Mouse (Mus musculus): ENCODE measurements around the gene Wee1. TPM values are rescaled to one million over a fixed set of nuclear protein-coding genes. Genes with fewer than 3 reads are reported as not detected.

Gene Wee1
- polyA plus RNA-seq, 1 experiment from 2014 or later: 40.2 TPM

GRCm38 (mm10) chr7:110189951-110190350 is 68.1 kb downstream of the Wee1 start:
- Histone ChIP-seq H3K9ac (ENCODE audit: low read length) (no peak overlapping the region), H3K4me1 (replicated peaks; ENCODE audit: control insufficient read depth, insufficient read depth, low read length) (peaks cover 8% of the 10 kb centered on the region; the same call in 1 of the 2 replicates), H3K4me2 (ENCODE audit: low read length) (no peak overlapping the region), H3K4me3 (ENCODE audit: low read depth, low read length) (no peak overlapping the region), H3K36me3 (ENCODE audit: control insufficient read depth, insufficient read depth, low read length) (no peaks in the 10 kb centered on the region), H3K27ac (ENCODE audit: low read depth) (no peak overlapping the region), H3K9me3 (ENCODE audit: control insufficient read depth, low read length) (no peaks in the 10 kb centered on the region), H3K27me3 (replicated peaks; ENCODE audit: control insufficient read depth, insufficient read depth, low read length) (no peaks in the 10 kb centered on the region)
- ATAC-seq (replicated peaks; ENCODE audit: low FRiP score, low TSS enrichment, low read depth) (no peak), DNase-seq (ENCODE audit: low spot score) (no peak)
- WGBS: 35% methylated on average over 7 of the region's 7 CpGs

Other genes with a start within 250 kb of the Wee1 start
- gene Dennd5a, start 161.6 kb upstream of the Wee1 start, polyA plus RNA-seq (2014; fragmentation: Nextera tagmentation; extraction: Ambion mirVana): 42.6 and 46.6 TPM in 2 replicates
- 61.9 and 62.1 TPM in 2 replicates for gene Tmem41b, start 135.1 kb upstream of the Wee1 start, polyA plus RNA-seq (2014; fragmentation: Nextera tagmentation; extraction: Ambion mirVana)
- 18.5 and 20.8 TPM in 2 replicates for gene Ipo7, start 103.8 kb upstream of the Wee1 start, polyA plus RNA-seq (2014; fragmentation: Nextera tagmentation; extraction: Ambion mirVana)
- gene Zfp143, start 60.8 kb upstream of the Wee1 start, polyA plus RNA-seq (2014; fragmentation: Nextera tagmentation; extraction: Ambion mirVana): 18.6 and 20.1 TPM in 2 replicates
- 32.5 and 36.0 TPM in 2 replicates for gene Swap70, start 99.7 kb downstream of the Wee1 start, polyA plus RNA-seq (2014; fragmentation: Nextera tagmentation; extraction: Ambion mirVana)